Mouse (Mus musculus) v-Abl transformed pro-B cells (cell line): ENCODE measurements around the gene Uvrag.

Experiments used
- in situ Hi-C, 2 experiments: fragments of 400-800 bp; cut with MboI; formaldehyde crosslinking; loops; one replicate each; pipeline ENCODE4 v1.15.1; 2025; ENCODE audit not compliant: unreplicated experiment in 2 of 2

Uvrag gene

GRCm38 (mm10) chr7:99101767-99102593, 39.0 kb downstream of the Uvrag start:
- in situ Hi-C loops = no loop called here

GRCm38 (mm10) chr7:99101076-99101475, 39.9 kb downstream of the Uvrag start:
- in situ Hi-C loops = no loop called here

GRCm38 (mm10) chr7:99100573-99100972, 40.4 kb downstream of the Uvrag start:
- in situ Hi-C loops = no loop called here

- in situ Hi-C loops = no loop called here
These were observed 40.9 kb downstream of the Uvrag start for GRCm38 (mm10) chr7:99100087-99100486.

GRCm38 (mm10) chr7:99097781-99098180, 43.2 kb downstream of the Uvrag start:
- in situ Hi-C loops = loop anchor here in 1 of 2 experiments (25.0 kb wide), 1 partner anchor 260 kb away; the partner anchor contains the start of gene Wnt11

GRCm38 (mm10) chr7:99097128-99097527, 43.8 kb downstream of the Uvrag start:
- in situ Hi-C loops = loop anchor here in 1 of 2 experiments (25.0 kb wide), 1 partner anchor 260 kb away; the partner anchor contains the start of gene Wnt11

- in situ Hi-C loops = loop anchor here in 1 of 2 experiments (25.0 kb wide), 1 partner anchor 258 kb away; the partner anchor contains the start of gene Wnt11
These were observed 45.8 kb downstream of the Uvrag start for GRCm38 (mm10) chr7:99095191-99095590.

- in situ Hi-C loops = loop anchor here in 1 of 2 experiments (25.0 kb wide), 1 partner anchor 257 kb away; the partner anchor contains the start of gene Wnt11
These were observed 46.6 kb downstream of the Uvrag start for GRCm38 (mm10) chr7:99094336-99094735.

GRCm38 (mm10) chr7:99091915-99092645, 48.9 kb downstream of the Uvrag start:
- in situ Hi-C loops = loop anchor here in 1 of 2 experiments (25.0 kb wide), 1 partner anchor 255 kb away; the partner anchor contains the start of gene Wnt11

GRCm38 (mm10) chr7:99089716-99090115, 51.2 kb downstream of the Uvrag start:
- in situ Hi-C loops = loop anchor here in 1 of 2 experiments (10.0 to 25.0 kb wide), 2 partner anchors 252 to 605 kb away; partner anchors contain the start of genes Lrrc32 and Wnt11

GRCm38 (mm10) chr7:99088576-99089346, 52.2 kb downstream of the Uvrag start:
- in situ Hi-C loops = loop anchor here in 1 of 2 experiments (10.0 to 25.0 kb wide), 2 partner anchors 251 to 604 kb away; partner anchors contain the start of genes Lrrc32 and Wnt11

- in situ Hi-C loops = loop anchor here in 1 of 2 experiments (10.0 to 25.0 kb wide), 2 partner anchors 250 to 603 kb away; partner anchors contain the start of genes Lrrc32 and Wnt11
These were observed 53.4 kb downstream of the Uvrag start for GRCm38 (mm10) chr7:99087581-99087980.

GRCm38 (mm10) chr7:99086646-99087443, 54.1 kb downstream of the Uvrag start:
- in situ Hi-C loops = loop anchor here in 1 of 2 experiments (10.0 to 25.0 kb wide), 2 partner anchors 250 to 602 kb away; partner anchors contain the start of genes Lrrc32 and Wnt11

- in situ Hi-C loops = loop anchor here in 1 of 2 experiments (10.0 to 25.0 kb wide), 2 partner anchors 248 to 600 kb away; partner anchors contain the start of genes Lrrc32 and Wnt11
These were observed 55.7 kb downstream of the Uvrag start for GRCm38 (mm10) chr7:99085249-99085648.

GRCm38 (mm10) chr7:99079522-99079921, 61.4 kb downstream of the Uvrag start:
- in situ Hi-C loops = loop anchor here (5.0 to 25.0 kb wide), 3 partner anchors 242 to 337 kb away; partner anchors contain the start of gene Wnt11 (in 1 of the 2)

GRCm38 (mm10) chr7:99078805-99079204, 62.1 kb downstream of the Uvrag start:
- in situ Hi-C loops = loop anchor here (5.0 to 25.0 kb wide), 3 partner anchors 242 to 337 kb away; partner anchors contain the start of gene Wnt11 (in 1 of the 2)

GRCm38 (mm10) chr7:99077234-99077633, 63.7 kb downstream of the Uvrag start:
- in situ Hi-C loops = loop anchor here (5.0 to 25.0 kb wide), 3 partner anchors 240 to 335 kb away; partner anchors contain the start of gene Wnt11 (in 1 of the 2)

GRCm38 (mm10) chr7:99075101-99075500, 65.8 kb downstream of the Uvrag start:
- in situ Hi-C loops = loop anchor here (5.0 to 25.0 kb wide), 3 partner anchors 238 to 333 kb away; partner anchors contain the start of gene Wnt11 (in 1 of the 2)
